Mouse (Mus musculus): ENCODE measurements at regions not wholly inside any gene's neighbourhood (a gene's known extent, or its start where the extent isn't known, plus 50 kb on each side); places are given as distances from the start of the nearest gene placed in this dataset.

GRCm38 (mm10) chr15:93880302-93880701 lies 284.6 kb upstream of the Prickle1 start:
- CTCF ChIA-PET, result no interaction called here

DNA sequence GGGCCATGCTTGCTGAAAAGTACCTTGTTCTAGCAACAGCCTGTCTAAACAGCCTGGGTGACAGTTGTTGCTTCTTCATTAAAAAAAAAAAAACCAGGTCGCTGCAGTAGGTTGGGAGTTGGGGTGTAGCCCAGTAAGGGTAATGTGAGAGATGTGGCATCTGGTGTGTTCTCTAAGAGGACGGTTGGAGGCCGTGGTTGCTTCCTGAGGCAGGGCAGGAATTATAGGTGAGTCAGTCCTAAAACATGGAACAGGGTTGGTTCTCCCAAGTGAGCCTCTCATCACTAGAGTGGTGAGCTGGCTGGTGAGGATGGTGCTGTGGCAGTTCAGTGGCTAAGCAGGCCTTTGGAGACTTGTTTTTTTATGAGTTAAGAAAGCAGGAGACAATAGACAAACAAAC lies 283.3 kb upstream of the Prickle1 start:
- CTCF ChIA-PET, result no interaction called here

- CTCF ChIA-PET, result no interaction called here
These were observed 280.6 kb upstream of the Prickle1 start for GRCm38 (mm10) chr15:93876335-93876734.

- CTCF ChIA-PET, result no interaction called here
These were observed 280.0 kb upstream of the Prickle1 start for GRCm38 (mm10) chr15:93875685-93876084.

GRCm38 (mm10) chr15:93874206-93874605 lies 278.5 kb upstream of the Prickle1 start:
- CTCF ChIA-PET, result no interaction called here

GRCm38 (mm10) chr15:93857336-93857901 lies 261.7 kb upstream of the Prickle1 start:
- CTCF ChIA-PET, result no interaction called here

GRCm38 (mm10) chr15:93853221-93853620 lies 257.5 kb upstream of the Prickle1 start:
- CTCF ChIA-PET, result no interaction called here

DNA sequence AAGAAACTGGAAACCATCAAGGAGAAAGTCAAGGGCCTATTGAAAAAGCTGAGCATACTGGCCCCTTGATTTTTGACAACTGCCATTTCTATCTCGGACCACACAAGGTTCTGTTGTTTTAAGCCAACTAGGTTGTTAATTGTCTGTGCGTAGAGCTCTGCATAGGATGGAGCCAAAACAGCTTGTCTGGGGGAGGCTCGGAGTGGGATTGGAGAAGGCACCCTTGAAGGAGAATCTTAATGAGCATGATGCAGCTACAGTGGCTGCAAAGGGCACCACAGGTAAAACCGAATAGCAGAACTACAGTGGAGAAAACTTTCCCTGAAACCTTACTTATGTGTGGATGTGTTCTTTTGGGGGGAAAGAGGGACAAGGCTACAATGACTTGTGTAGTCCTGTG lies 256.4 kb upstream of the Prickle1 start:
- CTCF ChIA-PET, result no interaction called here

DNA sequence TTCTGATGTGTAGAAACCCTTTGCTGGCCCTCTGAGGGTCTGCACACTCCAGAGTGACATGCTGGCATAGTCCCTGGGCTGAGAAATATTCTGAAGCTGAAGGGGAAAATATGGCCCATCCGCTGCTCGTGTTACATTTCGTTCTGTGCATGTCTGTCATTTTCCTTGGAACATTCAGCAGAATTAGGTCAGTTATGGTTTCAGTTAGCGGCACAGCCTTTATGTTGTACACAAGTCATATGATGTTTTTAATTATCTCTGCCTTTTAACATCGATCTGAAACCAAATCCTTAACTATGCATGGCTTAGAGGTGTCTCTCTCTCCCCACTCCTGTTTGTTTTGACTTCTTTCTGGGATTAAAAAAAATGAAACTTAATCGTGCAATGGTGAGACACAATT lies 254.7 kb upstream of the Prickle1 start:
- CTCF ChIA-PET, result no interaction called here

GRCm38 (mm10) chr15:93848830-93849229 lies 253.1 kb upstream of the Prickle1 start:
- CTCF ChIA-PET, result interaction anchor here (0.6 kb wide), 1 partner anchor 104 kb away, joined by 7 read pairs; no protein-coding TSS in a partner anchor

GRCm38 (mm10) chr15:93846797-93847196 lies 251.1 kb upstream of the Prickle1 start:
- CTCF ChIA-PET, result no interaction called here

GRCm38 (mm10) chr15:93845801-93846200 lies 250.1 kb upstream of the Prickle1 start:
- CTCF ChIA-PET, result no interaction called here

DNA sequence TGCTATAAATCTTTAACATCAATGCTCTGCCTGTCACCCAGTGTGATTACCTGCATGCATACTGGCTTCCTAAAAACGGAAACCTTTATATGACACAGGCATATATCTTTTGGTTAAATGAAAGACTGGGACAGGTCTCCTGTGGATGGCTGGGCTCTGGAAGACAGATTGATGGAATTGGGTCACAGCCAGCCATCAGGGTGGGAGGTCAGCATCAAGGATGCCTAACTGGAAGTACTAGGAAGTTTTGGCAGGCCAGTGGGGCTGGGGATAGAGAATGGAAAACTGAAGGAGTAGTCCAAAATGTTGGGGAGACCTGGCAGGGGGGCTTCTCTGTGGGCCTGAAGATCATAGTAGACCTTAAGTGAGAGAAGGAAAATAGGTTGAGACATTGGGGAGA lies 237.3 kb upstream of the Prickle1 start:
- CTCF ChIA-PET, result no interaction called here

GRCm38 (mm10) chr15:93832431-93832936 lies 236.8 kb upstream of the Prickle1 start:
- CTCF ChIA-PET, result no interaction called here

DNA sequence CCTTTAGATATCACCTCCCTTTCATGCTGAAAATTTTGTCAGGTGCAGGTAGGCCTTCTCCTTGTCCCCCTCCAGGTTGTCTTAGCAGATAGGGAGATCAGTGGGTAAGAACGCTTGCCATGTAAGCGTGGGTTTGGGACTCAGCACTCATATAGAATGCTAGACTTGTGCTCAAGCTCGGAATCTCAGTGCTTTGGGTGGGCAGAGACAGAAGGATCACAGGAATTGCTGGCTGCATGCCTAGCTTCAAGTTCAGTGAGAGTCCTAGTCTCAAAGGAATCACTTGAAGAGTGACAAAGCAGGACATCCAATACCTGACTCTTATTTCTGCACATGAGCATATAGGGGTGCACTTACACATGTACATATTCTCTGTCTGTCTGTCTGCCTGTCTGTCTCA lies 235.5 kb upstream of the Prickle1 start:
- CTCF ChIA-PET, result no interaction called here

DNA sequence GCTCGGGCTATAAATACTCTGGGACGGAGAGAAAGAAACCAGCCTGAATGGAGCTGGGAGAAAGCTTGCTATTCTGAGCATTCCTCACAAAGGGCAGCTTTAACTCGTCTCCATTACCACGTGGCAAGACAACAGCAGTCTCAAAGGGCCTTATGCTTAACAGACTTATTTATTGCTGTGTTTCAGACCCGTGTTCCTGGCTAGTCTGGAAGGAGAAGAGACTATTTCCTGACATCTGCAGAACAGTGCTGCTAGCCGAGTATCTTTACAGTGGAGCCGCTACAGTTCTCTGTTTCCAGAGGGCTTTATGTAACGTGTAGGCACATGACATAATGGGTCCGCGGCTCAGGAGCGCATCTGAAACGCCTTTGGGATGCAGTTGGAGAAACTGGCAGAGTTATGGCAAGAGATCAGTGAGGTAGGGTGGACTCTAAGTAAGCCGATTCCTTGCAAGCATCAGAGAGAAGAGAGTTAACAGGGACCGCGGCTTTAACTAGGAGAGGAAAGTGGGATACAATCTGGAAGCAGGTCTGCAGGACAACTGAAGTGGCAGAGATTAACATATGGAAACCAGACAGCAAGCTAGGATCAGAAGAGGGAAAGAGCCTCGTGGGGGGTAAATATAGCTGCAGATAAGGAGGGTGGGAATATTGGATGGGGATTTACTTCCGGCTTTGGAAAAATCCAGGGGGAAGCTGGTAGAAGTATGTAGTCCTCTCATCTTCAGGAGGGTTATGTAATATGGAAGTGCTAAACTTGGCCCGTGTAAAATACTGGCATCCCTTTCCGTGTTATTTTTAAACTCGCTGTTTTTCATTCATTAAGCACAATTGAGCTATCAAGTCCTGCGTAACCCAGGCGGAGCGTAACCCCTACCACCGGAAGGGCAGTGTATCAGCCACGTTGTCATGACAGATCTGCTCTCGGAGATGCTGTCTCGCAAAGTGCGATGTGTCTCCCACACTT lies 229.3 kb upstream of the Prickle1 start:
- CTCF ChIA-PET, result no interaction called here

DNA sequence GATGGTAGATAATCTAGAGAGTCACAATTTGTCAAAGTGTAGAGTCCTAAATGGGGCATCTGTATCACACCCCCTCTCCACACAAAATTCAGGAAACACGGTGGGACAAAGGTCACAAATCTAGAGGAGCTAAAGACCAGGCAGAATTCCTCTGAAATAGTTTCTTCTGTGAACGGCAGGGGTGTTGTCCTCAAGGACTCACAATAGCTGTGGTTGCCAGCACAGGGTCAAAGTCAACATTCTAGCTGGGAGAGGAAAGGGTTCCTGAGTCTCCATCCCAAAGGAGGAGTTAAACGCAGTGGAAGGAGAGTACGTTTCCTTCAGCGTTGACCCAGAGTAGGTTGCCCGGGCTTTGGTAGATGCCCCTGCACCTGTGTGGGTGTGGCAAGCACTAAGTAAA lies 225.5 kb upstream of the Prickle1 start:
- CTCF ChIA-PET, result no interaction called here

- CTCF ChIA-PET, result no interaction called here
These were observed 216.3 kb upstream of the Prickle1 start for GRCm38 (mm10) chr15:93812011-93812410.

DNA sequence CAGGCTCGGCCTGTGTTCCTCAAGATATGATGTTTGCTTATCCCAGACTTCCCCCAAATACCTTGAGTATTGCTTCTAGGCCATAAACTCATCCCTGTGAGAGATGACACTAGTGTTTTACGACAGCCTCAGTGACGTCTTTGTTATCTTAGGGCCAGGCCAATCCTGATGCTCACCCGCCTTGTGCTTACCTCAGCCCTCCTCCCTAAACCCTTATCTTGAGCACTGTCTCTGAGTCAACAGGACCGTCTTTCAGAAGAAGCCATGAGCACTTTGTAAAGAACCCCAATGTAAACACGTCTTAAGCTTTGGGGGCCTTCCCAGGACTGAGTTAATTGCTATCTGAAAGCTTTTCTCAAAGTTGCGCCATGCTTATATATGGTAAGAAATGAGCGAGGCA lies 212.3 kb upstream of the Prickle1 start:
- CTCF ChIA-PET, result no interaction called here

DNA sequence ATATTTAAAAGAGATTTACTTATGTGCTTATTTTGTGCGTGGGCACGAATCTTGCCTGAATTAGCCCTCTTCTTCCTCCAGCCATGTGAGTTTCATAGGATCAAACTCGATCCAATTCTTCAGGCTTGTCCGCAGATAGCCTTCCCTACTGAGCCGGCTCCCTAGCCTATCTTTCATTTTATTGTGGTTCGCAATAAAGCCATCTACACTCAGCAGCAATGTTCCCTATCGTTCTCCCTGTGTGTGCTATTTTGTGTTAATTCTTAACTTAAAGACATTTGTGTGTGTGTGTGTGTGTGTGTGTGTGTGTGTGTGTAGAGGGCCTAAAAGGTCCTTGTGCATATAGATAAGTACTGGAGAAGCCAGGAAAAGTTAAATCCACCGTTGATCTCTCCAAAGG lies 211.8 kb upstream of the Prickle1 start:
- CTCF ChIA-PET, result no interaction called here

GRCm38 (mm10) chr15:93804703-93805102 lies 209.0 kb upstream of the Prickle1 start:
- CTCF ChIA-PET, result no interaction called here

GRCm38 (mm10) chr15:93790531-93790930 lies 194.8 kb upstream of the Prickle1 start:
- CTCF ChIA-PET, result no interaction called here

DNA sequence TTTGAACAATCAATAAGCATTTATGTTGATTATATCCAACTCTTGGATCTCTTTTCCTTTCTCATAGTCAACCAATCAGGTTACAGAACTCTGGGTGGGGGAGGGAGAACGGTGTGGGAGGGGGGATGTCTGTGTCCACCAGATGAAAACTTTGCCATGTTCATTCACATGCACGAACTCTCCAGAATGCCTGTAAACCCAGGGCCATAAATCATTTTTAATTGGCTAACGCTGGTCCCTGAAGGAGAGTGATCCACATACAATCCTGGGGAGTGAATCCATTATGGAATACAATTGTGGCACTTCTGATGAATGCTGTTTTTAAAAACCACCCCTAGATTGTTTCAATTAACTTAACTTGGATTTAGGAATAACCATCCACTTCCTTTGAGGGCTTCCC lies 194.1 kb upstream of the Prickle1 start:
- CTCF ChIA-PET, result no interaction called here
